Mouse (Mus musculus): ENCODE measurements around the gene Fyn. TPM values are rescaled to one million over a fixed set of nuclear protein-coding genes. Genes with fewer than 3 reads are reported as not detected.

Fyn gene
- polyA plus RNA-seq, 1 experiment from 2014 or later: 6.5 TPM

- Histone ChIP-seq H3K27me3 (ENCODE audit: insufficient read depth, low read length) (no peaks in the 10 kb centered on the region), H3K4me3 (ENCODE audit: low read depth, low read length) (no peak overlapping the region), H3K9me3 (ENCODE audit: low read length) (no peaks in the 10 kb centered on the region), H3K4me1 (ENCODE audit: insufficient read depth) (peaks cover 5% of the 10 kb centered on the region), H3K9ac (replicated peaks) (no peak overlapping the region), H3K27ac (ENCODE audit: low read depth) (no peak overlapping the region), H3K4me2 (ENCODE audit: low read depth, low read length) (no peak overlapping the region), H3K36me3 (replicated peaks; ENCODE audit: insufficient read depth, low read length) (no peaks in the 10 kb centered on the region)
- WGBS (ENCODE audit: insufficient replicate concordance): 42% methylated on average over 4 of the region's 4 CpGs
- ATAC-seq: no peak
- DNase-seq: no peak
- TF ChIP-seq CTCF (IDR thresholded peaks at IDR 0.05; ENCODE audit: low read depth): no peak
- no peak for TF ChIP-seq EP300 (IDR thresholded peaks at IDR 0.05; ENCODE audit: low read depth)
Measured at GRCm38 (mm10) chr10:39449179-39449578, 80.5 kb downstream of the Fyn start.

- Histone ChIP-seq H3K9me3 (ENCODE audit: low read length) (no peaks in the 10 kb centered on the region), H3K4me3 (ENCODE audit: low read depth, low read length) (no peak overlapping the region), H3K4me1 (ENCODE audit: insufficient read depth) (peaks cover 5% of the 10 kb centered on the region), H3K27me3 (ENCODE audit: insufficient read depth, low read length) (no peaks in the 10 kb centered on the region), H3K9ac (replicated peaks) (no peak overlapping the region), H3K36me3 (replicated peaks; ENCODE audit: insufficient read depth, low read length) (no peaks in the 10 kb centered on the region), H3K27ac (ENCODE audit: low read depth) (peak overlapping the region; percentile 57), H3K4me2 (ENCODE audit: low read depth, low read length) (0 out of 2 replicates have a peak overlapping the region, but pooled peaks have one; percentile 9)
- no peak for TF ChIP-seq CTCF (IDR thresholded peaks at IDR 0.05; ENCODE audit: low read depth)
- no peak for TF ChIP-seq EP300 (IDR thresholded peaks at IDR 0.05; ENCODE audit: low read depth)
- DNase-seq: no peak
- ATAC-seq: no peak
- WGBS (ENCODE audit: insufficient replicate concordance): 69% methylated on average over 8 of the region's 8 CpGs
Measured at GRCm38 (mm10) chr10:39450356-39450755, 81.7 kb downstream of the Fyn start.

- H3K36me3 ChIP-seq (replicated peaks; ENCODE audit: insufficient read depth, low read length): no peaks in the 10 kb centered on the region
- no peaks in the 10 kb centered on the region for H3K9me3 ChIP-seq (ENCODE audit: low read length)
- no peak overlapping the region for H3K4me3 ChIP-seq (ENCODE audit: low read depth, low read length)
- DNase-seq (no peak), ATAC-seq (peak; percentile 59)
- H3K4me1 ChIP-seq (ENCODE audit: insufficient read depth): peaks cover 9% of the 10 kb centered on the region
- H3K4me2 ChIP-seq (ENCODE audit: low read depth, low read length): no peak overlapping the region
- WGBS (ENCODE audit: insufficient replicate concordance): 61% methylated on average over 6 of the region's 6 CpGs
- H3K27me3 ChIP-seq (ENCODE audit: insufficient read depth, low read length): no peaks in the 10 kb centered on the region
- H3K9ac ChIP-seq (replicated peaks): no peak overlapping the region
- peak overlapping the region; percentile 39; the same call in 1 of the 2 replicates for H3K27ac ChIP-seq (ENCODE audit: low read depth)
- TF ChIP-seq EP300 (IDR thresholded peaks at IDR 0.05; ENCODE audit: low read depth): no peak
- TF ChIP-seq CTCF (IDR thresholded peaks at IDR 0.05; ENCODE audit: low read depth): no peak
Measured at GRCm38 (mm10) chr10:39451065-39451464, 82.4 kb downstream of the Fyn start.

GRCm38 (mm10) chr10:39451918-39452624 is 83.4 kb downstream of the Fyn start:
- Histone ChIP-seq H3K4me2 (ENCODE audit: low read depth, low read length) (no peak overlapping the region), H3K9me3 (ENCODE audit: low read length) (no peaks in the 10 kb centered on the region), H3K4me1 (ENCODE audit: insufficient read depth) (peaks cover 9% of the 10 kb centered on the region), H3K27ac (ENCODE audit: low read depth) (no peak overlapping the region), H3K9ac (replicated peaks) (no peak overlapping the region), H3K4me3 (ENCODE audit: low read depth, low read length) (no peak overlapping the region), H3K27me3 (ENCODE audit: insufficient read depth, low read length) (no peaks in the 10 kb centered on the region), H3K36me3 (replicated peaks; ENCODE audit: insufficient read depth, low read length) (no peaks in the 10 kb centered on the region)
- no peak for TF ChIP-seq CTCF (IDR thresholded peaks at IDR 0.05; ENCODE audit: low read depth)
- no peak for TF ChIP-seq EP300 (IDR thresholded peaks at IDR 0.05; ENCODE audit: low read depth)
- WGBS (ENCODE audit: insufficient replicate concordance): 77% methylated on average over 8 of the region's 8 CpGs
- ATAC-seq (no peak), DNase-seq (no peak)

- Histone ChIP-seq H3K4me1 (ENCODE audit: insufficient read depth) (peaks cover 7% of the 10 kb centered on the region; the same call in 1 of the 2 replicates), H3K36me3 (replicated peaks; ENCODE audit: insufficient read depth, low read length) (no peaks in the 10 kb centered on the region), H3K9me3 (ENCODE audit: low read length) (no peaks in the 10 kb centered on the region), H3K4me3 (ENCODE audit: low read depth, low read length) (no peak overlapping the region), H3K27ac (ENCODE audit: low read depth) (no peak overlapping the region), H3K9ac (replicated peaks) (no peak overlapping the region), H3K4me2 (ENCODE audit: low read depth, low read length) (no peak overlapping the region), H3K27me3 (ENCODE audit: insufficient read depth, low read length) (no peaks in the 10 kb centered on the region)
- ATAC-seq: no peak
- TF ChIP-seq EP300 (IDR thresholded peaks at IDR 0.05; ENCODE audit: low read depth) (no peak), CTCF (IDR thresholded peaks at IDR 0.05; ENCODE audit: low read depth) (no peak)
- DNase-seq: no peak
- WGBS (ENCODE audit: insufficient replicate concordance): 38% methylated on average over 4 of the region's 4 CpGs
Measured at GRCm38 (mm10) chr10:39455344-39455743, 86.7 kb downstream of the Fyn start.

- no peak for TF ChIP-seq EP300 (IDR thresholded peaks at IDR 0.05; ENCODE audit: low read depth)
- no peak for TF ChIP-seq CTCF (IDR thresholded peaks at IDR 0.05; ENCODE audit: low read depth)
- H3K27me3 ChIP-seq (ENCODE audit: insufficient read depth, low read length): no peaks in the 10 kb centered on the region
- peaks cover 7% of the 10 kb centered on the region; the same call in 1 of the 2 replicates for H3K4me1 ChIP-seq (ENCODE audit: insufficient read depth)
- no peaks in the 10 kb centered on the region for H3K9me3 ChIP-seq (ENCODE audit: low read length)
- no peak overlapping the region for H3K9ac ChIP-seq (replicated peaks)
- 54% methylated on average over 15 of the region's 15 CpGs for WGBS (ENCODE audit: insufficient replicate concordance)
- DNase-seq (no peak), ATAC-seq (no peak)
- H3K4me3 ChIP-seq (ENCODE audit: low read depth, low read length): no peak overlapping the region
- H3K27ac ChIP-seq (ENCODE audit: low read depth): peak overlapping the region; percentile 29; the same call in 1 of the 2 replicates
- no peaks in the 10 kb centered on the region for H3K36me3 ChIP-seq (replicated peaks; ENCODE audit: insufficient read depth, low read length)
- no peak overlapping the region for H3K4me2 ChIP-seq (ENCODE audit: low read depth, low read length)
Measured at GRCm38 (mm10) chr10:39455857-39456620, 87.4 kb downstream of the Fyn start.

Measured in liver, postnatal 0 days (tissue).